Mouse (Mus musculus) bone marrow macrophage, adult 2 months (primary cell): Measurements from ENCODE around the gene Kcnip1.

Source experiments
- CTCF ChIP-seq: IDR thresholded peaks from 2 replicates; pipeline ENCODE4 v1.5.1; 2012; ENCODE audit warnings: low read depth, mild to moderate bottlenecking, low read length, moderate library complexity
- POLR2A ChIP-seq: IDR thresholded peaks from 2 replicates; pipeline ENCODE4 v1.6.1; 2012; ENCODE audit warnings: mild to moderate bottlenecking, low read depth, low read length, borderline replicate concordance

DNA sequence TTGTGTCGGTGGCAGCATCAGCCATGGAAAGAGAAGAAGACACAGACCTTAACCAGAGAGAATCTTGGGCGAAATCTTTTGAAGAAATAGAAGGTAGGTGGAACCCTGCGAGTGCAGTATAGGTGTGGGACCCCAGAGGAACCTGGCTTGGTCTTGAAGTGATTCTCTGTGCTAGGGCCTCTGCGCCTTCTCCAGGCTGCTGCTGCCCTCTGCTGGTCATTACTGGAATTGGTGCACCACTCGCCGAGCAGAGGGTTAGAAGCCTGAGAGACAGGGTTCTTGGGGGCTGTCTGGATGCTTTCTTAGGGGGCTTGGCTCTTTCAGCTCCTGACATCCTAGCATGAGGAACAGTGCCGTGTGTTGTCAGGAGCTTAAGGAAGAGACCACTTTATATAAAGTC lies 271.7 kb downstream of the Kcnip1 start:
- TF ChIP-seq CTCF: peak; percentile 81
- TF ChIP-seq POLR2A: no peak
